Mouse (Mus musculus) hindbrain, postnatal 0 days (tissue): ENCODE data around the gene Mtx1. TPM values are rescaled to one million over a fixed set of nuclear protein-coding genes. Genes with fewer than 3 reads are reported as not detected.

ENCODE experiments used
- ATAC-seq: fragments of 200-750 bp; cut with Nextera tagmentation; 2 replicates; pipeline ENCODE4 v1.8.0; 2017; ENCODE audit warnings: mild to moderate bottlenecking, moderate TSS enrichment, moderate library complexity
- DNase-seq: peaks from one replicate; pipeline ENCODE4 v3.0.0-alpha.2; 2015; ENCODE audit warnings: low spot score
- H3K27ac ChIP-seq: fragments of 300-500 bp; sonication (generic); 2 replicates; pipeline ENCODE4 v1.5.1; 2014; ENCODE audit warnings: mild to moderate bottlenecking
- H3K27me3 ChIP-seq: fragments of 300-500 bp; sonication (generic); 2 replicates; pipeline ENCODE4 v1.6.1; 2014; ENCODE audit warnings: low read length, mixed read lengths; ENCODE audit not compliant: insufficient read depth
- H3K36me3 ChIP-seq: fragments of 300-500 bp; sonication (generic); 2 replicates; pipeline ENCODE4 v1.6.1; 2014; ENCODE audit warnings: low read length, mixed read lengths; ENCODE audit not compliant: insufficient read depth
- H3K4me1 ChIP-seq: fragments of 300-500 bp; sonication (generic); 2 replicates; pipeline ENCODE4 v1.6.1; 2014; ENCODE audit warnings: antibody characterized with exemption, low read length, mixed read lengths; ENCODE audit not compliant: insufficient read depth
- H3K4me2 ChIP-seq: fragments of 300-500 bp; sonication (generic); 2 replicates; pipeline ENCODE4 v1.6.1; 2014; ENCODE audit warnings: low read depth, mild to moderate bottlenecking, low read length, moderate library complexity, mixed read lengths
- H3K4me3 ChIP-seq: fragments of 300-500 bp; sonication (generic); 2 replicates; pipeline ENCODE4 v1.5.1; 2014; ENCODE audit warnings: low read length
- H3K9ac ChIP-seq: fragments of 300-500 bp; sonication (generic); replicated peaks from 2 replicates; pipeline ENCODE4 v1.6.1; 2014; ENCODE audit warnings: mild to moderate bottlenecking, low read length, moderate library complexity, mixed read lengths
- H3K9me3 ChIP-seq: fragments of 300-500 bp; sonication (generic); 2 replicates; pipeline ENCODE4 v1.6.1; 2016; ENCODE audit warnings: low read length, mixed read lengths
- CTCF ChIP-seq: IDR thresholded peaks from 2 replicates; pipeline ENCODE4 v1.5.1; 2016; ENCODE audit warnings: antibody characterized with exemption, control low read depth, low read depth
- WGBS: fragments of 180-500 bp; shearing (Covaris S2); extraction: QIAGEN DNeasy Blood & Tissue Kit; methylation state at CpG from one replicate; pipeline ENCODE4 v1.1.7; 2014; 5-methylcytosine and 5-hydroxymethylcytosine counted together
- polyA plus RNA-seq: library from polyadenylated mRNA; unstranded; fragments of >200 nt; fragmentation: Nextera tagmentation; extraction: Ambion mirVana; gene quantifications from 2 replicates; pipeline ENCODE4 v1.2.1, GENCODE M21; 2015
- total RNA-seq: library from RNA; depleted of rRNA; stranded (reverse); fragments of >200 nt; gene quantifications from 2 replicates; pipeline ENCODE4 v1.2.3, GENCODE M21; 2014

Mtx1 gene
- total and polyA plus RNA-seq, 2 experiments from 2014 or later = 130 to 186 TPM

GRCm38 (mm10) chr3:89232614-89233013 lies 5.7 kb upstream of the Mtx1 start:
- ATAC-seq (no peak), DNase-seq (no peak)
- Histone ChIP-seq H3K36me3 (peaks cover 26% of the 10 kb centered on the region), H3K9ac (no peak overlapping the region), H3K4me2 (no peak overlapping the region), H3K4me3 (no peak overlapping the region), H3K27me3 (no peaks in the 10 kb centered on the region), H3K9me3 (no peaks in the 10 kb centered on the region), H3K27ac (no peak overlapping the region), H3K4me1 (no peaks in the 10 kb centered on the region; the same call in 1 of the 2 replicates)
- 81% methylated on average over 6 of the region's 6 CpGs for WGBS
- no peak for TF ChIP-seq CTCF

DNA sequence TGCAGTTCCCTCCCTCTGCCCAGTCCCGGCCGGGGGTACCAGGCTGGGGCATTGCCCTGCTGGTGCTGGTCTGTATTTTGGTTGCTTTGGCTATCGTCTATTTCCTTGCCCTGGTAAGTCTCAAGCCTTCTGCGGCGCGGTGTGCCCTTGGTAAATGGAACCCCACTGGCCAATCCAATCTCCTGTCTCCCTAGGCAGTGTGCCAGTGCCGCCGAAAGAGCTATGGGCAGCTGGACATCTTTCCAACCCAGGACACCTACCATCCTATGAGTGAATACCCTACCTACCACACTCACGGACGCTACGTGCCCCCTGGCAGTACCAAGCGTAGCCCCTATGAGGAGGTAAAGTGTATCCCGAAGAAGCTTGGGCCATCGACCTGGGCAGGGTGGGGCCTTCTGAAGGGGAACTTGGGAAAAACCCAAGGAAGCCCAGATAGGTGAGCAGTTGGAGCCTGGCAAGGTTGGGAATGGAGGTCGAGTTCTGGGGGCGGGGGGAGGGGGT lies 4.9 kb upstream of the Mtx1 start:
- DNase-seq = no peak

DNA sequence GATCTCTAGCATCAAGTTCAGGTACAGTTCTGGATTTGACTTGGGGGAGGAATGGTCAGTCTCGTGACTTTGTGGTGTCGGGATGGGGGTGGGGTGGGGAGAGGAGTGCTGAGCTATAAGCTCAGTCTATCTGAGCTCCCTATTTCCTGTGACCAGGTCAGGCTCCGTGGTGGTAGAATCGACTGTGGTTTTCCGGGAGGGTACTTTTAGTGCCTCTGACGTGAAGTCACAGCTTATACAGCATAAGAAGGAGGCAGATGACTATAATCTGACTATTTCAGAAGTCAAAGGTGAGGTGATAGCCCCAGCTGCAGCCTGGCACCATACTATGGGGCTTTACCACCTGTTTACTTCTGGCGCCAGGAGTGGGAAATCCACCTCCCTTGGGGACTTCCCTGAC lies 4.5 kb upstream of the Mtx1 start:
- DNase-seq = no peak
- Histone ChIP-seq H3K4me2 (no peak overlapping the region), H3K36me3 (peaks cover 18% of the 10 kb centered on the region), H3K4me3 (no peak overlapping the region), H3K9ac (no peak overlapping the region), H3K27ac (no peak overlapping the region), H3K9me3 (no peaks in the 10 kb centered on the region), H3K27me3 (no peaks in the 10 kb centered on the region), H3K4me1 (no peaks in the 10 kb centered on the region; the same call in 1 of the 2 replicates)
- no peak for TF ChIP-seq CTCF
- 72% methylated on average over 7 of the region's 7 CpGs for WGBS
- ATAC-seq = no peak

More for the DNA sequence above, 4.9 kb upstream of the Mtx1 start:
- Histone ChIP-seq H3K4me3 (no peak overlapping the region), H3K36me3 (peaks cover 22% of the 10 kb centered on the region), H3K4me1 (no peaks in the 10 kb centered on the region; the same call in 1 of the 2 replicates), H3K9me3 (no peaks in the 10 kb centered on the region), H3K27ac (no peak overlapping the region), H3K4me2 (no peak overlapping the region), H3K9ac (no peak overlapping the region), H3K27me3 (no peaks in the 10 kb centered on the region)
- no peak for ATAC-seq
- WGBS = 69% methylated on average over 16 of the region's 16 CpGs
- no peak for TF ChIP-seq CTCF

- H3K9me3 ChIP-seq = no peaks in the 10 kb centered on the region
- H3K4me3 ChIP-seq = no peak overlapping the region
- H3K36me3 ChIP-seq = peaks cover 10% of the 10 kb centered on the region
- ATAC-seq = no peak
- H3K9ac ChIP-seq = no peak overlapping the region
- DNase-seq = no peak
- TF ChIP-seq CTCF = no peak
- peaks cover 2% of the 10 kb centered on the region; the same call in 1 of the 2 replicates for H3K4me1 ChIP-seq
- WGBS = 96% methylated on average over 2 of the region's 2 CpGs
- H3K4me2 ChIP-seq = no peak overlapping the region
- no peak overlapping the region for H3K27ac ChIP-seq
- no peaks in the 10 kb centered on the region for H3K27me3 ChIP-seq
Observed at GRCm38 (mm10) chr3:89230561-89230960, 3.7 kb upstream of the Mtx1 start.

DNA sequence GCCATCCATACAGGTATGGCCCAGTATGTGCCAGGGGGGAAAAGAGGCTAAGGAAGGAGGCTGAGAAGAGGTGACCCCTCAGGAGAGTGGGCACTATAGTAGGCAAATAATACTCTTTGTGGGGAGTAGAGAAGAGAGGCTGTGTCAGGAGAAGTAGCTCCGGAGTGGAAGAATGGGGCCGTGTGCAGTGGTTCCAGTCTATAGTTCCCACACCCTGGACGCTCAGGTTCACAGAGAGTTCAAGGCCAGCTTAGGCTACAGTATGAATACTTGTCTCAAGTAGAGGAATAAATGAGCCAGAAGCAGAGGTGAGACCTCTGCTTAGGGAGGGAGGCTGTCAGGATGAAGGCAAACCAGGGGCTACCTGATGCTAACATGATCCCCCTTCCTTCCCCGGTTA lies 2.4 kb upstream of the Mtx1 start:
- Histone ChIP-seq H3K4me2 (no peak overlapping the region), H3K27ac (no peak overlapping the region), H3K4me1 (peaks cover 12% of the 10 kb centered on the region; the same call in 1 of the 2 replicates), H3K4me3 (no peak overlapping the region), H3K36me3 (no peaks in the 10 kb centered on the region; the same call in 1 of the 2 replicates), H3K27me3 (no peaks in the 10 kb centered on the region), H3K9me3 (no peaks in the 10 kb centered on the region), H3K9ac (0 out of 2 replicates have a peak overlapping the region, but pooled peaks have one; percentile 17)
- 57% methylated on average over 4 of the region's 4 CpGs for WGBS
- no peak for ATAC-seq
- no peak for TF ChIP-seq CTCF
- no peak for DNase-seq

DNA sequence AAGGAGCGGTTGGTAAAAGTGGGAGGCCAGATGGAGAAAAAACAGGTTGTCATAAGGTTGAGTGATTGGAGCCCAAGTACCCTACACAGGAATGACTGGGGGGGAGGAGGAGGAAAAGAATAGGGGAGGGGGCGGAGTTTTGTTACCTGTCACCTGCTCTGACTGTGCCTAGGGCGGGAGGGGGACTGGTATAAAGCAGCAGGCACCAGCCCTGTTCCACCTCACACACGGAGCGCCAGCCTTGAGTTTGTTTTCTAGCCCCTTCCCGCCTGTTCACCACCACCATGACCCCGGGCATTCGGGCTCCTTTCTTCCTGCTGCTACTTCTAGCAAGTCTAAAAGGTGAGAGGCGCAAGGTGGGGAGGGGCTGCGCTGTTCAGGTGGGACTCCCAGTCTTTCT lies 1.9 kb upstream of the Mtx1 start, which contains the start of gene Muc1:
Gene Muc1 (plus strand): TSS at position 222 of the 400 bp plus-strand sequence.
- no peak for ATAC-seq
- H3K9me3 ChIP-seq = no peaks in the 10 kb centered on the region
- no peak for TF ChIP-seq CTCF
- DNase-seq = no peak
- H3K27ac ChIP-seq = peak within 1 kb of the TSS; percentile 78
- H3K4me3 ChIP-seq = peak within 1 kb of the TSS; percentile 40
- WGBS = 36% methylated on average over 10 of the region's 10 CpGs
- H3K4me1 ChIP-seq = peaks cover 12% of the 10 kb centered on the region; the same call in 1 of the 2 replicates
- peak within 1 kb of the TSS; percentile 45 for H3K9ac ChIP-seq
- no peaks in the 10 kb centered on the region for H3K27me3 ChIP-seq
- peak within 1 kb of the TSS; percentile 68 for H3K4me2 ChIP-seq
- H3K36me3 ChIP-seq = no peaks in the 10 kb centered on the region

DNA sequence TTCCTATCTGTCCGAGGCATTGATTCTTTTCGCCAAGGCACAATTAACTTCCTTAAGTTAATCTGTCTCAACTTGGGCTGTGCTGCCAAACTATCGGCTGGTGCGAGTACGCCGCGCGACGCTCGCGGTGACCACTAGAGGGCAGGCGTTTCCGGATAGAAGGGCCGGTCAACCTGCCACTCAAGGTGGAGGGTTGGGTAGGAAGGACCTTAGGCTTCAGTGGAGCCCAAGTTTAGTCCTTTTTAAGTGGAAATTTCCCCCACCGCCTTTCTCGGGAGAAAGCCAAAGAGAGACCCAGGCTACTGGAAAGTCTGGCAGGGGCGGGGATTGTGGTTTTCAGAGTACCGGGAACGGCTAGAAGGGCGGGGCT lies 1.3 kb upstream of the Mtx1 start:
- TF ChIP-seq CTCF = peak; percentile 94
- 1% methylated on average over 19 of the region's 20 CpGs for WGBS

More for the DNA sequence above, 1.3 kb upstream of the Mtx1 start:
- H3K27me3 ChIP-seq = no peaks in the 10 kb centered on the region
- H3K4me2 ChIP-seq = peak overlapping the region; percentile 68
- peak overlapping the region; percentile 45 for H3K9ac ChIP-seq
- no peaks in the 10 kb centered on the region for H3K9me3 ChIP-seq
- no peaks in the 10 kb centered on the region for H3K36me3 ChIP-seq
- ATAC-seq = peak; percentile 39; the same call in 1 of the 2 replicates
- peak overlapping the region; percentile 40 for H3K4me3 ChIP-seq
- peak; percentile 91 for DNase-seq
- H3K4me1 ChIP-seq = peaks cover 12% of the 10 kb centered on the region; the same call in 1 of the 2 replicates
- H3K27ac ChIP-seq = peak overlapping the region; percentile 78; the same call in 1 of the 2 replicates
